Mouse (Mus musculus) gonadal fat pad, adult 2 months (tissue): ENCODE measurements around the gene Serpinb6b. TPM values are rescaled to one million over a fixed set of nuclear protein-coding genes. Genes with fewer than 3 reads are reported as not detected.
"Not testable (repeated sequence)": the region's sequence is repeated elsewhere in the genome, so short reads cannot be mapped to it uniquely, and the experiment has no call there.

ENCODE experiments used
- DNase-seq: peaks from one replicate; pipeline ENCODE4 v3.0.0-alpha.2; 2012; ENCODE audit warnings: low read depth
- polyA plus RNA-seq: library from polyadenylated mRNA; depleted of rRNA; stranded (reverse); fragments of >200 nt; gene quantifications from 2 replicates; pipeline ENCODE4 v1.2.3, GENCODE M21; 2012; rRNA removed

The Serpinb6b gene
- 4.9 and 7.3 TPM in 2 replicates for polyA plus RNA-seq

DNA sequence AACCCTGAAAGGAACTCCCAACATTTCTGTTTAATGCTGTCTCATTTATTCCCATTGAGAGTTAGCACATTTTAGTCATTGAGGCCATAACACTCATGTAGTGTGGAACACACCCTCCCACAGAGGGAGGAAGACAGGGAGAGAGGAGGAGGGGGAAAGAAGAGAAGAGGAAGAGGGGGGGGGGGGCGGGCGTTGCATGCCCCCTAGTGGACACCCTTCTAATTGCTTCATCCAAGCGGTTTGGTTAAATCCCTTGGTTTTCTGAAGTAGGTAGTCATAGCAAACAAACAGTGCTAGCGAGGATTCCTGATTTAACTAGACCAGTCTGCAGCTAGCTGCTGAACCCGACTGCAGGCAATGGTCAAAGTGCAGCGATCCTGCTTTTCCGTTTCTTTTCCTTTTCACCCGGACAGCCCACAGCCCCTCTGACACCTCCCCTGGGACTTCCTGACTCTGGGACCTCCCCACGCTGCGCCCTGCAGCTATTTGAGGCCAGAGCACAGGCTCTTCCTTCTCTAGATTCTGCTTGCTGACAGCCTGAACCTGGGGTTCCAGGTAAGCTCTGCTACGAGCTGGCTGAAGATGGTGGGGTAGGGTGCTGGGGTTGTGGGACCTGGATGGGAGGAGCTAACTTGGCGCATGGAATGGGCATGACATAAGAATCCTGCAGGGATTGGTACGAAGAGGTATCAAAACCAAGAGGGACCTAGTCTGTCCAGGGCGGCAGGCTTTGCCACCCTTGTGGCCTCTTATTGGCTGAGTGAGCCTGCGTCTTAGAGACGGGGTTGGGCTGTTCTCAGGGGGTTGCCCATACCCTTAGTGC, at the start of gene Serpinb6b:
Gene Serpinb6b, plus strand, starts transcription at position 221 of the 823 bp plus-strand sequence.
- DNase-seq: no peak

DNA sequence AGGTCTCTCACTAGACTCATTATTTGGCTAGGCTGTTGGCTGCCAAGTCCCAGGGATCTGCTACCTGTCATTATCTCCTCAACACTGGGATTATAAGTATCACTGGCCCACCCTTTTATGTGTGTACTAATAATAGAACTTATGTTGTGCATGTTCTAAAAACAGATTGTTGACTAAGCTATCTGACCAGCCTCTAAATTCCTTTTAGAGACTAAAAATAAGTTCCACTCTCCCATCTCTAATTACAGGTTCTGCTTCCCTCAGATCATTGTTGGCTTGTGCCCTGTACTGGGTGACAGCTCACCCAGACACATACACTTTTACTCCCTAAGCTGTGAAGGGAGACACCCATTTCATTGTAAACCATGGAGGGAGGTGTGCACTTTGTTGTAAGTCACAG, 42.4 kb upstream of the Serpinb6b start:
- DNase-seq: no peak

DNA sequence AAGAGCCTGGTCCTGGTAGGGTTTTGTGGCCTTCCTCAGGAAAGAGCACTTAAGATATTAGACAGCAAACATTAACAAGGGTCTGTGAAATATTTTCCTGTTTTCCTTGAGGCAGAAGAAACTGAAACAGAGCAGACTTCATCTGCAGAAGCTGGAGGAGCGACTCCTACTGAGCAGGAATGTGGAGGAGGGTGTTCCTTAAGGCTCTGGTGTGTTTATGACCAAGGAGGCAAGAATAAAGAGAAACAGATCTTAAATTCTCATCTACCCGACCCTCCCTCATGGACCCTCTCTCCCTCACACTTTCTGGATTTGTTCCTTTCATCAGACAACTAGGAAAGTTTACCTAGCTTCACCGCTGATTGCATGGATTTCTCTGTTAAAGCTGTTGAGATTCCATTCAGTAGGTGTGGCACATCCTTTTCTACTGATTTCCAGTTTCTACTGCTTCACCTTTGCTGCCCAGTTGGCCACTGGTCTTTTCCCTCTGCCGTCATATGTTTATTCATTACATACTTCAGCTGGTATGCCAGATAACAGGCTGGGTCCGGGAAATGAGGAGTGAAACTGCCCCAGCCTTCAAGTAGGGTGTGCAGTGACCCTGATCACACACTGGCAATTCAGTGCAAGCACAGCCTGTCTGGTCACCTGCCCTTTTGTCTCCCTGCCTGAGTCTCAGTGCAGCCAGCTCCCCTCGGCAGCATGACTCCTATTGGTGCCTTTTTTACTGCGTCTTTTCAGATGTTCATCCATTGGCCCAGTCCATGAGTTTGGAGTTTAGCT, 40.2 kb upstream of the Serpinb6b start:
- DNase-seq: no peak

DNA sequence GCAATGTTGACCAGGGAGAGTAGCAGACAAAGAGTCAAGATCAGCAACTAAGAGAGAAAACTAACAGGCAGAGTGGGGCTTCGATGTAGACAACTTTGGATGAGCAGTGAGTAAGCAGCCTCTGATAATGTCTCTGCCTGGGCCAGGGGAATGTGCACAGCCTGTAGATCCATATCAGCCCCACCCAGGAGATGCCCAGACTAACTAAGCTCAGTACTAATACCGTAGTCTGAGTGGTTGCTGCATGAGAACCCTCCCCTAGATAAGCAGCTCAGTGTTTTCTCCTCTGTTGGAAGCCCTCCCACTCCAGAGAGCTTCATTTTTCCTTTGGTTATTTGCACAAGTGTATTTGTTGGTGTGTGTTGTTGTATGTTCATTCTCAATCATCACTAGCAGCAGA, 38.3 kb upstream of the Serpinb6b start:
- DNase-seq: no peak

DNA sequence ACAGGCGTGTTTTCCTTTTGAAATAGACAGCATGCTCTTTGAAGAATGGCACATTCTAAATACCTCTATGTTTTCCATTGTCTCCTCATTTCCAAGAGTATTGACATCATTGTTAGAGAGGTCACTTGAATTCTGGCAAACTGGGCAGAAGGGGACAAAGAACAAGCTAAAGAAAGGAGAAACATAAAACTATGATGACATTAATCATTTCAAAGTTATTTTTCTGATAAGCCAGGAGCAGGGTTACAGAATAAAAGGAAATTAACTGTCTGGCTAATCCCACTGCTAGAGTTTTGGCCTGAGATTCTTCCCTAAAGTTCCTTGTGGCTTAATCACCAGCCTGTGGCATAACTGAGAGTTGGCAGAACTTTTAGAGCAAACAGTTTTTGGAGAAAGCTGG, 37.8 kb upstream of the Serpinb6b start:
- no peak for DNase-seq

DNA sequence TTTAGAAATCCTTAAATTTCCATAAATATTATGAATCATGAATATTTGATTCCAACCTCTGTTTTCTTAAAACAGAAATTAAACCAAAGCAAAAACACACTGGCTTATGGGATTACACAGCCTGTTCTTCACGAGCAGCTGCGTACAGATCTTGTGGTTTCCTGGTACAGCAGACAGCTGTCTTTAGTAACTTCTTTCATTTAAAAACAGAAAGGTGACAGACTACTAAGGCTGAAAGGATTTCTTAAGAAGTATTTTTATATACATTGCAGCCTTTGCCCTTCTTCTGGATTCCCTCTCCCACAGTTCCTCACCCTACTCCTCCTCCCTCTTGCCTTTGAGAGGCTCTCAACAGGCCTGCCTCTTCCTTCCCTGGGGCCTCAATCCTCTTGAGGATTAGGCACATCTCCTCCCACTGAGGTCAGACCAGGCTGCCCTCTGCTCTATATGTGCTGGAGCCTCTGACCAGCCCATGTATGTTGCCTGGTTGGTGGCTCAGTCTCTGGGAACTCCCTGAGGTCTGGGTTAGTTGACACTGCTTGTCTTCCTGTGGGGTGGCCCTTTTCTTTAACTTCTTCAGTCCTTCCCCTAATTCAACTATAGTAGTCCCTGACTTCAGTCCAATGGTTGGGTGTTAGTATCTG, 35.8 kb upstream of the Serpinb6b start:
- no peak for DNase-seq

DNA sequence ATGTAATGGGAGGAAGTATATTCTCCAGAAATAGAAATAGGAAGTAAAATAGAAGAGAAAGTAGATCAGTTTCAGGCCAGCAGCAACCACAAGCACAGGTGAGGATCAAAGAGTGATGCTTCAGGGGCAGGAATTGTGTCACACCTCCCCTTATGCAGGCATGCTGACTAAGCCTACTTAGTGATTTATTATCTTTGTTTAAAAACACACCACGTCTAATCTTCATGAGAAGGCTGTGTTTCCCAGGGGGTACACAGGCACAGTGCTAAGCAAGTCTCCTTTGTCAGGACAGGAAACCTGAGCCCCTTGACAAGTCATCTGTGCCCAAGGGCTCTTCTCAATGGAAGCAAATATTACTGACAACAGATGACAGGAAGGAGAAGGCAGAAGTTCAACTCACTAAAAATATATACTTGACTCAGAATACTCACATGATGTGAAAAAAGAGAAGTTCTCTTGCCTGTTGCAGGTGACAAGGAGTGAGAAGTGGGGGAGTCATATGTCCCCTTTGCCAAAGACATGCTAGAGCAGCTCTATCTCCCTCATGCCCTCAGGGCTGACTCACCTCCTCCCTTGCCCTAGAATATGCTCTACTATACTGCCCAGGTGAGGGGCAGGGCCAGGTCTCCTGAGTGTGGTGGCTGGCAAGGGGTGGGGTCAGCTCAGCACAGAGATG, 30.2 kb upstream of the Serpinb6b start:
- no peak for DNase-seq

DNA sequence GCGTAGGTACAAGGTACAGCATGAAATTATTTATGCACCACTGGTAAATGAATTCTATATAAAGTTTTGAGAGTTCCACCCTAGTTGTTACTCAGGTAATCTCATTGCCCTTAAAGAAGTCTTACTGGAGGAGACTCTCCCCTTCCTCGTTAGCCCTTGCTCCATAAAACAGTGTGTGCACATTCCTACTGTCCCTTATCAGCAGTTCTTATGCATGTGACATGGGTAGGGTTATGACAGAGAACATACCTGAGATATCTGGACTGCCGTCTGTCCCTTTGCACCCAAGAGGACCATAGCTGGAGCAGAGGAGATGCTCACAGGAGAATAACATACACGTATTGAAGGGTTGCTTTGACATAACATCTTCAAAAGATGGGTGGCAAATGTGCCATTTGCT, 26.7 kb upstream of the Serpinb6b start:
- DNase-seq: not testable (repeated sequence)

DNA sequence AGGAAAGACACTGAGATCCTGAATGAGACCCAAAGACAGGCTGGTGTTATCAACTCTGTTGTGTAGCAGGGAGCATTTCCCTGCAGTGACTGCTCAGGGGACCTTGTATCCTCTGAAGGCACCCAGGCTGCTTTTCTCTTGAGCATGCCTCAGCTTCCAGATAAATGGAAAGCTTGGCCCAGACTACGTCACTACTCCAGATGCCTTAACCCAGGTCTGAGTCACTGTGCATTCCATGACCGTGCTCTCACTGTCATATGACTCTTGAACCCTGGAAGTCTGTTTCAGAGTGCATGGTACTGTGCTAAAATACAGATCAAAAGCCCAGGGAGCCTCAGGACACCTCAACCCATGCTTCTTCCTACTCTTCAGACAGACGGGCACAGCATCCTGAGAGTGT, 25.8 kb upstream of the Serpinb6b start:
- not testable (repeated sequence) for DNase-seq

DNA sequence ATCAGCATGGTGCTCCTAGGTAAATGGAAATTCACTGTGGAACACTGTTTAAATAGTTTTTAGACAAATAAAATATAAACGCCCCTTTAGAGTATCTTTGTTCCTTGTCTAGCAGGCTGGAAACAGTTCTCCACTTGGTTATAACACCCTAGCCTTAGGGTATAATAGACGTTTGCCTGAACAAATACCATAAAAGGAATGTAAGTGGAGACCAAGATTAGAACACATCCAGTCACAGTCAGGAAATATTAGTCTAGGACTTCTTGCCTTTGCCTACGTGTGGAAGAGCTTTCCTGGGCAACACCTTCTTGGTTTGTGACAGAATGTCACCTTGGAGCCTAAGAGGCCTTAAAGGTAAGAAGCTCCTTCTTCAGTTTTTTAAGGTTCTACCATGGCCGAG, 8.5 kb upstream of the Serpinb6b start:
- no peak for DNase-seq

DNA sequence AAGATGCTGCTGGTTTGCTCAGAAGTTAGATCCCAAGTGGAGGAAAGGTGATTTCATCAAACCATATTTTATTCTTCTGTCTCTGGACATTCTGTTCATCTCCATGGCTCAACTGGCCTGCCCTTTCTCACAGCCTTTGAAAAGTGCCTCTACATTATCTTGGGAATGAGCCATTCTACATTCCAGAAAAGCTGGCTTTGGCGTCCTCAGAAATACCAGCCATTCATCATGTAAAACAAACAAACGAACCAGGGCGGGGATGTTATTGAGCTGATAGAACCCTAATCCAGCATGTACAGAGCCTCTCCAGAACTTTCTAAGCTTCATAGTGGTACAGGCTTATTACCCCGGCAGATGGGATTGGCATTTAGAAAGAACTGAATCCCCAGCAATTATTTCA, 7.1 kb upstream of the Serpinb6b start:
- DNase-seq: no peak

DNA sequence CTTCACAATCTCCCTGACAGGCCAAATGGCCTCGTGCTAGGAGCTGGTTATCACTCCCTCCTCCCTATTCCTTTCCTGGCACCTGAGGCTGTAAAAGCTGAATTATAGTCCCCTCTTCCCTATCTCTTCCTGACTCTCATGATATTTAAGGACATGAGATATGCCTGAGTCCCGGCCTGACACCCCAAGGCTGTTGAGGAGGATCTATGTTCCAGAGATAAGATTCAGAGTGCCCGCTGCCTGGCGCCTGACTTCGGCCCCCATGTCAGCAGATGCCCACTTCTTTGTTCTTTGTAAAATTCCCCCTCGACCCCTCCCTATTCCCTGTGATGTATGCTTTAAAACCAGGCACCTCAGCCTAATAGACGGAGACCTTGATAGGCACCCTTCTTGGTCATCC, 6.5 kb upstream of the Serpinb6b start:
- DNase-seq: not testable (repeated sequence)

DNA sequence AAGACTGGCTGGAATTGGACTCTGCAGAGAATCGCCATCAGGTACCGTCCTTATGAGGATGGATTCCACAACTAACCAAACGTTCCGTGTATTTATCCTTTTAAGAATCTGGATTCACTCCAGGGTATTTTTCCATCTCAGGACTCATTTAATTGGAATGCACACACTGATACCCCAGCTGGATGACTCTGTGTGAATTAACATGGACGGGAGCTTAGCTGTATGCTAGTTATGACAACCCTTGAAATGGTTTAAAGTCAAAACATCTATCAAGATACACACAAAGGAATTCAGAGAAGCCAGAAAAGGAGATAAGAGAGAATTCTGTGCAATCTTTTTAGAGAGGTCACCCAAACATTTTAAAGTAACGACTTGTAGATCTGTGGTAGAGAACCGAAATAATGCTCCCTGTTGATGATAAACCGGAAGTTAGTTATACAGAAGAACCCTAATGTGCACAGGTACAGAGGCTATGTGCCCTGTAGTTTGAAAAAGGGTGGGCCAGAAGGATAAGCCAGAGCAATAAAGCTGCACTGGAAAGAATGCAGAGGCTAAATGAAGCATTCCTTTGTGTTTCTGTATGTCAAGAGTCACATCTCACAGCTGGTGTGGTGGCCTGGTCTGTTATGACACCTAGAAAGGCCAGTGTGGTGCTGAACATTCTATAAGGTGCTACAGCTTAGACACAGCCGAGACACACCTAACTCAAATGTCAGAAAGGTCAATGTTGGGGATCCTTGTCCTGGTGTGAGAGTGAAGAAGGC, 837 bp upstream of the Serpinb6b start:
- no peak for DNase-seq

DNA sequence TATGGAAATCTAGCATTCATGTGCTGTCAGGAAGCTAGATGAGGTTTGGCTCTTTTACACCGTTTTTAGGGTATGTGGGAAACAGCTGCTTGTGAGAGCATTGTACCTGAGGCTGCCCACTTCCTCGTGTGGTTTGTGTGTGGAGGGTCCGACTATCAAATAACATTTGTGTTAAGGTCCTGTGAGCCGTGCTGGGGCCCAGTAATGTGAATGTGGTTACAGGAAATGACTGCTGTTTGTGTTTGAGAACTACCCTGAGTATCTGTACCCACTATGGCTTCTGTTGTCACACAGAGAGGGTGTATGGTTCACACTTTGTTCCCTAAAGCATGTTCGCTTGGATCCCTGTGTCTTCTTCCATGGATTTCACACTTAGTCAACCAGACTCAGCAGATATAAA, 1.1 kb downstream of the Serpinb6b start:
- DNase-seq: no peak

DNA sequence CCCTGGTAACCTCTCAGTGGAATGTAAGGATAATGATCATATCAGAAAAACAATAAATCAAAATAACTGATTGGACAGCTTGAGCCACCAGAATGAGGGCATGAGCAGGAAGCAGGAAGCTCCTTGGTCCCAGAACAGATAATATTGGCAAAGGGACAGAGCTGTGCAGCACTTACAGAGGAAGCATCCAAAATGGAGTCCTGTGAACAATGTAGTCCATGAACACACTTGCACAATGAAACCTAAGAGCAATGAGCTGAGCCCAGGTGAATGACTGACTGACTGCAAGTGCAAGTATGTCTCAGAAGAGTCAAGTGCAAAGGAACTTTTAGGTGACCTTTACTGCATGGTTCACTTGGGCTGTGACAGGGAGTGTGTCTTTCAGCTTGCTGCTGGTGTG, 2.2 kb downstream of the Serpinb6b start:
- no peak for DNase-seq

DNA sequence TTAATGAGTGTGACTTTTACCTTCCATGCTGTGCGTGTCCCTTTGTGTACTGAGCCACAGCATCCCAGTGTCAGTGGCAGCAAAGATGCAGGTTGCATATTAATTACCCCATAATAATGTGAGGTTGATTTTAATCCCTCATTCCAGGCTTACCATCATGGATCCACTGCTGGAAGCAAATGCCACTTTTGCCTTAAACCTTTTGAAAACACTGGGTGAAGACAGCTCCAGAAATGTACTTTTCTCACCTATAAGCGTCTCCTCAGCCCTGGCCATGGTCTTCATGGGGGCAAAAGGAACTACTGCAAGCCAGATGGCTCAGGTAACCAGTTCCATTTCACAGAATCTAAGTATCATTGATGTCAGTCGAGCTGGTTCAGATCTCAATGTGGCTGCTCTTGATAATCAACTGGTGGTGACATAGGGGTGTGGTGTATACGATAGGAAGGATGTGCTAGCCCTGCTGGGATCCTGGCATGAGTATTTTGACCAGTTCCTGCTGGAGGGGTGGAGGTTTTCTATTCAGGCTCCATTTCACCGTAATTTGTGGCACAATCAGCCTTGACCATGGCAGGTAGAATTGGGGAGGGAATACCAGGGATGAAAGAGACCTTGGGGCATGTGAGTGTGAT, 3.5 kb downstream of the Serpinb6b start:
- no peak for DNase-seq

DNA sequence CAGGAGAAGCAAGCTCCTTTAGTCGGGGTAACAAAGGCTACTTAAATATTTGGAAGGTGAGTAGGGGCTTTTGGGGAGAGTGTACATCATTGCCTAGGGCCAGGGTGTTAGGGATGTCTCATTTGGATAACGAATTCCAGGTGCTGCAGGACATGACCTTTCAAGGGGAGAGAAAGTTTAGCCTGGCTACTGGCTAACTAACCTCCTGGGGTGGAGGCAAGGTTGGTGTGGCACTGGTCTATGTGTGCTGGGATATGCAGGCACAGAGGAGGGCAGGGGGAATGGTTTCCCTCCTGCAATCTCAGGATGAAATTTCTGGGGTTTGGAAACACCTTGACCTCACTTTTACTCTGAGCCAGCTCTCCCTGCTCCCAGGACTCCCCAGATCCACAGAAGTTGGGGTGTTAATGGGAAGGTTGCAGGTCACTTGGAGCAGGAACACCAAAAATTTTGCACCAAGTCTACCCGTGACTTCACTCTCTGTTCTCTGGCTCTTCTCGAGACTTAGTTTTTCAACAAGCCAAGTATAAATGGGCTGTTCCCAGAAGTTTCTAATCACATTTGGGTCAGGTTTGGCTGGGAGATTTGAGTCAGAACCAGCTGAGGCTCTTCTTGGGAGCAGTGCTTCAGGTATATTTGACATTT, 4.1 kb downstream of the Serpinb6b start:
- DNase-seq: no peak

DNA sequence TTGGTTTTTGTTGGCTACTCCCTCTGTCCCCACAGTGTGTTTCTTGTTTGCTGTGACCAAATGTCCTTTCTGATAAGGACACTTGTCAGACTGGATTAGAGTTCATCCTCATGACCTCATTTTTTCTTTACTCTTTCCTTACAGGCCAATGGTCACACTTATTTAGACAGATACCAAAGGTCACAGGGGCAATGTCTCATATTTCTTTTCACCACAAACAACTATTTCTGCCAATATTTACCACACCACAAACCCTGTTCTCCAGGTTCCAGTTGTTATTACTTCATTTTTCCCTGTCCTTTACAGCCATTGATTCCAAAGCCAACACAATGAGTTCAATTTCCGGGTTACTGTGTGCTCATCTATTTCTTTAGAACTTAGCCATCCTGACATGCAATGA, 4.6 kb downstream of the Serpinb6b start:
- no peak for DNase-seq

DNA sequence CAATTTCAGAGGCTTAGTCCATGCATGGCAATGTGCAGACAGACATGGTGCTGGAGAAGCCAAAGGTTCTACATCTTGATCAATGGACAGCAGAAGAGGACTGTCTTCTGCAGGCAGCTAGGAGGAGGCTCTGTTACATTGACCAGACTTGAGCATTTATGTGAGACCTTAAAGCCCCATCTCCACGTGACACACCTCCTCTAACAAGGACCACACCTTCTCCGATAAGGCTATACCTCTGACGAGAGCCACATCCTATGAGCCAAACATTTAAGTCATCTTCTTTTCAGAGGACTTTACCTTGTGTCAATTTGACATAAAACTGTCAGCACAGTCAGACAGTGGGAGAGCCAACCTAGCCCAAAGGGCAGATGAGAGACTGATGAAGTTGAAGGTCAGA, 5.8 kb downstream of the Serpinb6b start:
- DNase-seq: no peak

DNA sequence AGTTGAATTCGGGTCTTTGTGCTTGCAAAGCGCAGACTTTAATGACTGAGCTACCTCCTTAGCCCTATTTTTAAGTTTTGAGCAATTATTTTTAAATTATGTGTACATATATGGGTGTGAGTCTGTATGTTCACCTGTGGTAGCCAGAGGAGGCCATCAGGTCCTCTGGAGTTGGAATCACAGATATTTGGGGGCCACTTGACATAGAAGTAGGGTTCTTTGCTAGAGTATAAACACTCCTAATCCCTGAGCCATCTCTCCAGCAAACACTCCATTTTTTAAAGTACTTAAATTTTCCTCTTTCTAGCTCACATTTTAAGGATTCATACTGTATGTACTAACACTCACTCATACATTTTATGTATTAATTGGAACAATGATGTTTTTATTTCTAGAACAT, 9.3 kb downstream of the Serpinb6b start:
- DNase-seq: no peak
